Mouse (Mus musculus): ENCODE data around the gene Ufsp1. TPM values are rescaled to one million over a fixed set of nuclear protein-coding genes. Genes with fewer than 3 reads are reported as not detected.

The Ufsp1 gene
- polyA plus RNA-seq, 1 experiment from 2014 or later, result 20.9 TPM

Small RNA genes within 50 kb of the gene (microRNA-seq; reads per million reads assigned to microRNA genes)
- gene Mir7036 (0.69 reads per million), gene Mir8116 (not detected)

Other genes with a start within 250 kb of the Ufsp1 start
- gene Ap1s1, start 248.5 kb upstream of the Ufsp1 start, polyA plus RNA-seq (2015; fragmentation: Nextera tagmentation; extraction: Ambion mirVana), result 296 and 303 TPM in 2 replicates
- gene Serpine1, start 222.4 kb upstream of the Ufsp1 start, polyA plus RNA-seq (2015; fragmentation: Nextera tagmentation; extraction: Ambion mirVana), result 0.25 and 0.41 TPM in 2 replicates
- gene Trim56, start 178.4 kb upstream of the Ufsp1 start, polyA plus RNA-seq (2015; fragmentation: Nextera tagmentation; extraction: Ambion mirVana), result 1.8 and 2.5 TPM in 2 replicates
- gene Muc3, start 145.3 kb upstream of the Ufsp1 start, polyA plus RNA-seq (2015; fragmentation: Nextera tagmentation; extraction: Ambion mirVana), result not detected in 2 replicates
- gene Muc3a, start 82.2 kb upstream of the Ufsp1 start, polyA plus RNA-seq (2015; fragmentation: Nextera tagmentation; extraction: Ambion mirVana), result 0.44 and 0.50 TPM in 2 replicates
- 46.5 and 65.9 TPM in 2 replicates for gene Ache, start 7.1 kb upstream of the Ufsp1 start, polyA plus RNA-seq (2015; fragmentation: Nextera tagmentation; extraction: Ambion mirVana)
- gene Srrt, start 13.0 kb downstream of the Ufsp1 start, polyA plus RNA-seq (2015; fragmentation: Nextera tagmentation; extraction: Ambion mirVana), result 97.2 and 103 TPM in 2 replicates
- gene Trip6, start 19.8 kb downstream of the Ufsp1 start, polyA plus RNA-seq (2015; fragmentation: Nextera tagmentation; extraction: Ambion mirVana), result 13.1 TPM in 2 replicates
- gene Slc12a9, start 39.0 kb downstream of the Ufsp1 start, polyA plus RNA-seq (2015; fragmentation: Nextera tagmentation; extraction: Ambion mirVana), result 26.8 and 27.3 TPM in 2 replicates
- 4.8 and 6.0 TPM in 2 replicates for gene Ephb4, start 55.5 kb downstream of the Ufsp1 start, polyA plus RNA-seq (2015; fragmentation: Nextera tagmentation; extraction: Ambion mirVana)
- 0.12 and 0.18 TPM in 2 replicates for gene Zan, start 182.4 kb downstream of the Ufsp1 start, polyA plus RNA-seq (2015; fragmentation: Nextera tagmentation; extraction: Ambion mirVana)
- gene Pop7, start 207.9 kb downstream of the Ufsp1 start, polyA plus RNA-seq (2015; fragmentation: Nextera tagmentation; extraction: Ambion mirVana), result 76.3 and 80.5 TPM in 2 replicates
- 19.3 and 19.4 TPM in 2 replicates for gene Gigyf1, start 223.9 kb downstream of the Ufsp1 start, polyA plus RNA-seq (2015; fragmentation: Nextera tagmentation; extraction: Ambion mirVana)
- not detected in 2 replicates for gene Epo, start 238.6 kb downstream of the Ufsp1 start, polyA plus RNA-seq (2015; fragmentation: Nextera tagmentation; extraction: Ambion mirVana)
- 496 and 512 TPM in 2 replicates for gene Gnb2, start 238.9 kb downstream of the Ufsp1 start, polyA plus RNA-seq (2015; fragmentation: Nextera tagmentation; extraction: Ambion mirVana)

Data from midbrain, embryonic 16.5 days (tissue).